Mouse (Mus musculus) forebrain, embryonic 13.5 days (tissue): ENCODE data around the gene Src. TPM values are rescaled to one million over a fixed set of nuclear protein-coding genes. Genes with fewer than 3 reads are reported as not detected.
"Not testable (repeated sequence)": the region's sequence is repeated elsewhere in the genome, so short reads cannot be mapped to it uniquely, and the experiment has no call there.

Experiments
- ATAC-seq: fragments of 200-750 bp; cut with Nextera tagmentation; 2 replicates; pipeline ENCODE4 v1.8.0; 2017
- H3K27ac ChIP-seq: fragments of 300-500 bp; sonication (generic); 2 replicates; pipeline ENCODE4 v1.5.1; 2015; ENCODE audit warnings: inconsistent platforms, mild to moderate bottlenecking, moderate library complexity
- H3K27me3 ChIP-seq: fragments of 300-500 bp; sonication (generic); 2 replicates; pipeline ENCODE4 v1.6.1; 2015; ENCODE audit warnings: mild to moderate bottlenecking, inconsistent platforms
- H3K36me3 ChIP-seq: fragments of 300-500 bp; sonication (generic); 2 replicates; pipeline ENCODE4 v1.6.1; 2015; ENCODE audit warnings: mild to moderate bottlenecking, inconsistent platforms; ENCODE audit not compliant: poor library complexity, severe bottlenecking
- H3K4me1 ChIP-seq: fragments of 300-500 bp; sonication (generic); 2 replicates; pipeline ENCODE4 v1.6.1; 2015; ENCODE audit warnings: inconsistent platforms
- H3K4me2 ChIP-seq: fragments of 300-500 bp; sonication (generic); 2 replicates; pipeline ENCODE4 v1.6.1; 2015; ENCODE audit warnings: inconsistent platforms, mild to moderate bottlenecking, moderate library complexity
- H3K4me3 ChIP-seq: fragments of 300-500 bp; sonication (generic); 2 replicates; pipeline ENCODE4 v1.5.1; 2015; ENCODE audit warnings: mild to moderate bottlenecking, inconsistent platforms
- H3K9ac ChIP-seq: fragments of 300-500 bp; sonication (generic); 2 replicates; pipeline ENCODE4 v1.6.1; 2015; ENCODE audit warnings: mild to moderate bottlenecking, inconsistent platforms
- H3K9me3 ChIP-seq: fragments of 300-500 bp; sonication (generic); replicated peaks from 2 replicates; pipeline ENCODE4 v1.6.1; 2016; ENCODE audit warnings: inconsistent platforms
- WGBS: fragments of 180-500 bp; shearing (Covaris S2); methylation state at CpG from one replicate; pipeline ENCODE4 v1.1.7; 2015; 5-methylcytosine and 5-hydroxymethylcytosine counted together
- polyA plus RNA-seq: library from polyadenylated mRNA; unstranded; fragments of >200 nt; fragmentation: Nextera tagmentation; extraction: Ambion mirVana; gene quantifications from 2 replicates; pipeline ENCODE4 v1.2.1, GENCODE M21; 2015

The Src gene
- polyA plus RNA-seq, 1 experiment from 2014 or later: 28.9 TPM

DNA sequence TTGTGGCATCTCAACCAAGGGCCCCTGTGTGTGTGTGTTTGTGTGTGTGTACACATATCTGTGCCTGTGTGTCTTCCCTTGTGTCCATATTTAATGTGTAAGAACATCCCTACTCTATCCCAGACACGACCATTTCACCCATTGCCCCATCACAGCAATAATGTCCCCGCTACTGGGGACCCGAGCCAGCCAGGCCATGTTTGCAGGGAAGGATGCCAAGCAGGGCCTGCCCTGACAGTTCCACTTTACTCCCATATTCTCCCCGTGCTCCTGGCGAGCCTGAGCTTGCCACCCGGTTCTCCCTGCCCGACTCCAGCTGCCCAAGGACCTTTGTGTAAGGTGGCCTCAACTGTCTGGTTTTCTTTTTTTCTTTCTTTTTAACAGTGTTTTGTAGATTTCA lies 53.0 kb downstream of the Src start:
- Histone ChIP-seq H3K4me2 (no peak overlapping the region), H3K4me3 (no peak overlapping the region), H3K9me3 (no peaks in the 10 kb centered on the region), H3K4me1 (peaks cover 62% of the 10 kb centered on the region), H3K36me3 (peaks cover 57% of the 10 kb centered on the region), H3K27me3 (no peaks in the 10 kb centered on the region), H3K27ac (peak overlapping the region; percentile 96), H3K9ac (peak overlapping the region; percentile 28)
- no peak for ATAC-seq
- 77% methylated on average over 7 of the region's 7 CpGs for WGBS

DNA sequence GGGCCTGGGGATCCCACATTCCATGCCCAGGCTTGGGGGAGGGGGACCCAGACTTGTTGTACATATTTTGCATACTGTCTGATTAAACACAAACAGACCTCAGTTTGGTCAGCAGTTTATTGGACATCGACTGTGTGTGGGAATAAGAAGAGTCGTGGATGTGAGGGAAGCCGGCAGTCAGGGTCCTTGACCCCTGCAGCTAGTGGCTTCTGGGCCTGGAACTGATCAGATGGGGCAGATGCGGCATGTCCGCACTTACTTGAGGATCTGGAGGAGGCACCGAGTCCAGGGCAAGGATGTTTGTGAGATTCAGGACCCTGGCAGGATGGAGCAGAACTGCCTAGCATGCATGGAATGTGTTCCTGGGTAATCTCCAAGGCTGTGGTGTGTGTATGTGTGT lies 53.5 kb downstream of the Src start:
- Histone ChIP-seq H3K9me3 (no peaks in the 10 kb centered on the region), H3K4me2 (no peak overlapping the region), H3K9ac (peak overlapping the region; percentile 28), H3K4me3 (no peak overlapping the region), H3K27ac (peak overlapping the region; percentile 96), H3K36me3 (peaks cover 53% of the 10 kb centered on the region), H3K4me1 (peaks cover 63% of the 10 kb centered on the region), H3K27me3 (no peaks in the 10 kb centered on the region)
- ATAC-seq: no peak
- 71% methylated on average over 6 of the region's 6 CpGs for WGBS

DNA sequence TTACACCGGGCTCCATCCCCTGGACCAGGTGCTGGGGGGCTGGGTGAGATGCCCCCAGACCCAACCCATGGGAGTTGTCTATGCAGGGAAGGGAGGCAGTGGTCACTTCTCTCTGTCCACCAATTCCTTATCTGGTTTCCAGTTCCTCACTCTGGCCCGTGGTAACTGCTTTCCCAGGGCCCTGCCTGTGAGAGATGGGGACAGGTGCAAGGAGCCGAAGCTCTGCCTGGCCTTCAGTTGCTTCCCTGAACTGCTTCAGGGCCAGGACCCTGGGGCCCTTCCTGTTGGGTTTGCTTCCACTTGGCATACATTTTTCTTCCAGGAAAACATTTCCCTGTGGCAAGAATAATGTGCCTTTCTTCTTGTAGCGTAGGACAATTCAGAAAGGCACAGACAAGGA lies 54.2 kb downstream of the Src start:
- no peaks in the 10 kb centered on the region for H3K9me3 ChIP-seq
- peaks cover 61% of the 10 kb centered on the region for H3K4me1 ChIP-seq
- 70% methylated on average over 4 of the region's 4 CpGs for WGBS
- no peak overlapping the region for H3K4me3 ChIP-seq
- no peaks in the 10 kb centered on the region for H3K27me3 ChIP-seq
- H3K9ac ChIP-seq: peak overlapping the region; percentile 41; the same call in 1 of the 2 replicates
- H3K36me3 ChIP-seq: peaks cover 45% of the 10 kb centered on the region
- H3K4me2 ChIP-seq: no peak overlapping the region
- ATAC-seq: no peak
- H3K27ac ChIP-seq: peak overlapping the region; percentile 96

DNA sequence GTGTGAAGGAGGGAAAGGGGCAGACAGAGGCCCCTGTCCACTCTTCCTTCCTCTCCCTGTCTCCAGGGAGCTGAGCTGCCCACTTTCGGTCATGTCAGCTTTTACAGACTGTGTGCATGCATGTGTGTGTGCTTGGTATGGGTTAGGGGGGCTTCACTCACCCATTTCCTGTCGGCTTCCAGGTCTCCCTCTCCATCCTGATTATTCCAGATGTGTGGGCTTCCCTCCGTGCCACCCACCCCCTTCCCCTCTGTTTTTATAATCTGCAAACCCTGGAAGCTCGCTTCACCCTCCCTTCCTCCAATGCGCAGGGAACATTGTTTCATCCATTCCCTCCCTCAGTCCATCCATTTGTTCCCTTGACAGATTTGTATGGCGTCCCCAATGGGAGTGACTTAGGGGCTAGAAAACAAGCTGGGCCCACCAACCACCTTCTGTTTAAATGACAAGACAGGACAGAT lies 56.1 kb downstream of the Src start:
- peak overlapping the region; percentile 96 for H3K27ac ChIP-seq
- H3K36me3 ChIP-seq: peaks cover 27% of the 10 kb centered on the region
- no peaks in the 10 kb centered on the region for H3K27me3 ChIP-seq
- peaks cover 71% of the 10 kb centered on the region for H3K4me1 ChIP-seq
- H3K4me3 ChIP-seq: no peak overlapping the region
- H3K9ac ChIP-seq: peak overlapping the region; percentile 52
- no peaks in the 10 kb centered on the region for H3K9me3 ChIP-seq
- no peak for ATAC-seq
- no peak overlapping the region for H3K4me2 ChIP-seq
- WGBS: 27% methylated on average over 6 of the region's 6 CpGs

- 11% methylated on average over 13 of the region's 13 CpGs for WGBS
- H3K9ac ChIP-seq: peak overlapping the region; percentile 52
- H3K36me3 ChIP-seq: peaks cover 13% of the 10 kb centered on the region
- peak overlapping the region; percentile 17 for H3K4me2 ChIP-seq
- no peak overlapping the region for H3K4me3 ChIP-seq
- H3K4me1 ChIP-seq: peaks cover 80% of the 10 kb centered on the region
- peak overlapping the region; percentile 96 for H3K27ac ChIP-seq
- peak; percentile 62 for ATAC-seq
- no peaks in the 10 kb centered on the region for H3K27me3 ChIP-seq
- H3K9me3 ChIP-seq: no peaks in the 10 kb centered on the region
Observed at GRCm38 (mm10) chr2:157475437-157476379, 57.5 kb downstream of the Src start.

DNA sequence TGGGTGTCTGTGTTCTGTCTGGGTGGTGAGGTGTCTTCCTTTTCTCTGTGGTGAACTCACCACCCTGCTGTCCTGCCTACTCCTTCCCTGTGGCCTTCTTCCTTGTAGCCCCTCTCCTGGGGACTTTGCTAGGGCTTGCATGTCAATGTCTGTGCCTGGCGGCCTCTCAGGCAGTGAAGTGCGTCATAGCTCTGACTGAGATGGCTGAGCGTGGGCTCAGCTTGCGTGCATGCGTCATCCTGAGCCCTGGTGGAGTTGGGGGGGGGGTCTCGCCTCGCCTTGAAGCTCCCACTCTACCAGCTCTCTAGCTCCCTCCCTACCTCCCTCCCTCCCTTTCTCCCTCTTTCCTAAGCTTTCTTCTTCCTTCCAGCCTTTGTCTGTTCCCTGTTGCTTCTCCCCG lies 60.4 kb downstream of the Src start:
- no peaks in the 10 kb centered on the region for H3K9me3 ChIP-seq
- H3K36me3 ChIP-seq: no peaks in the 10 kb centered on the region
- H3K9ac ChIP-seq: no peak overlapping the region
- H3K4me3 ChIP-seq: no peak overlapping the region
- peaks cover 82% of the 10 kb centered on the region for H3K4me1 ChIP-seq
- H3K27me3 ChIP-seq: no peaks in the 10 kb centered on the region
- WGBS: 59% methylated on average over 8 of the region's 8 CpGs
- no peak for ATAC-seq
- H3K27ac ChIP-seq: peak overlapping the region; percentile 7; the same call in 1 of the 2 replicates
- no peak overlapping the region for H3K4me2 ChIP-seq

- peaks cover 74% of the 10 kb centered on the region for H3K4me1 ChIP-seq
- H3K9ac ChIP-seq: no peak overlapping the region
- H3K4me2 ChIP-seq: no peak overlapping the region
- no peaks in the 10 kb centered on the region for H3K36me3 ChIP-seq
- H3K27ac ChIP-seq: peak overlapping the region; percentile 40
- H3K27me3 ChIP-seq: no peaks in the 10 kb centered on the region
- ATAC-seq: no peak
- WGBS: 58% methylated on average over 15 of the region's 15 CpGs
- H3K4me3 ChIP-seq: no peak overlapping the region
- no peaks in the 10 kb centered on the region for H3K9me3 ChIP-seq
Observed at GRCm38 (mm10) chr2:157479858-157480568, 61.8 kb downstream of the Src start.

DNA sequence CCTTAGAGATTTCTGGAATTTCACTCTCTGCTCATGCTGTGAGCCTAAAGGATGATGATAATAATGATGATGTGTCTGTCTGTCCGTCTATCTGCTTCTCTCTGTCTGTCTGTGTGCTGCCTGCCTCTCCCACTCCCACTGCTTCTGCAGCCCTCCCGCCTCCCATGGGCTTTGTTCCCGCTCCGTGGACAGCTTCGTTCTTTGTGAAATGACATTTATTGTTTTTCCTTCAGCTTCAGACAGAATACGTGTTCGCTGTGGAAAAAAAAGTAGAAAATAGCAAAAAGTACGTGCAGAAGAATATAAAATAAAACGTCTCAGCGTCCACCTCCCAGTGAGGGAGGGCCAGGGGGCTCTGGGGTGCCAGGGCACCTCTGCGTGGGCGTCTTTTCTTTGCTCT lies 64.5 kb downstream of the Src start:
- Histone ChIP-seq H3K4me3 (no peak overlapping the region), H3K27ac (peak overlapping the region; percentile 81), H3K9me3 (no peaks in the 10 kb centered on the region), H3K27me3 (no peaks in the 10 kb centered on the region), H3K4me1 (peaks cover 67% of the 10 kb centered on the region), H3K9ac (peak overlapping the region; percentile 63), H3K36me3 (no peaks in the 10 kb centered on the region), H3K4me2 (0 out of 2 replicates have a peak overlapping the region, but pooled peaks have one; percentile 2)
- no peak for ATAC-seq
- 22% methylated on average over 12 of the region's 12 CpGs for WGBS

GRCm38 (mm10) chr2:157486559-157486958 lies 68.3 kb downstream of the Src start:
- WGBS: 71% methylated on average over 5 of the region's 5 CpGs
- not testable (repeated sequence) for H3K4me3 ChIP-seq, H3K9me3 ChIP-seq, H3K4me2 ChIP-seq, H3K27me3 ChIP-seq, H3K9ac ChIP-seq, H3K36me3 ChIP-seq, ATAC-seq
- Histone ChIP-seq H3K4me1 (peaks cover 46% of the 10 kb centered on the region), H3K27ac (peak overlapping the region; percentile 96)

- Histone ChIP-seq H3K27ac (peak overlapping the region; percentile 96), H3K9me3 (no peaks in the 10 kb centered on the region), H3K4me1 (peaks cover 40% of the 10 kb centered on the region), H3K27me3 (no peaks in the 10 kb centered on the region), H3K9ac (peak overlapping the region; percentile 43), H3K36me3 (no peaks in the 10 kb centered on the region), H3K4me2 (peak overlapping the region; percentile 22; the same call in 1 of the 2 replicates), H3K4me3 (no peak overlapping the region)
- peak; percentile 9; the same call in 1 of the 2 replicates for ATAC-seq
- 15% methylated on average over 7 of the region's 7 CpGs for WGBS
Observed at GRCm38 (mm10) chr2:157486981-157487656, 68.9 kb downstream of the Src start.

DNA sequence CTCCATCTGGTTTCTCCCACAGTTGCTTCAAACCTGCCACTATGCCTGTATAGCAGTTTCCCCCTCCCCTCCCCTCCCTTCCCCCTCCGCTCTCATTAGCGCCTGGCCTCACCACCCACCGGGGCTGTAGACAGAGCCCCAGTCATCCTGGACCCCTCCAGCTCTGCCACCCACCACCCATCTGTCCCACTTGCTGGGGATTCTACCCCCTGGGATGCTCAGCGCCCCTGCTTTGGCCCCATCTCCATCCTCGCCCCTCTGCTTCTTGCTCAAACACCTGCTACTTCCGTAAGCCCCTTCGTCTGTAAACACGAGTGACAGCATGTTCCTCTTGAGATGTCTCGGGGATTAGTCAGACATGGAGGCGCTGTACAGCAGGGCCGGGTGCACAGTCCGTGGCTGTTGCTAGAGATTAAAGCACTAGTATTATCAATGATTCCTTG lies 69.5 kb downstream of the Src start:
- 11% methylated on average over 12 of the region's 12 CpGs for WGBS
- peak overlapping the region; percentile 96 for H3K27ac ChIP-seq
- H3K27me3 ChIP-seq: no peaks in the 10 kb centered on the region
- peak; percentile 79 for ATAC-seq
- H3K9ac ChIP-seq: peak overlapping the region; percentile 43
- no peaks in the 10 kb centered on the region for H3K9me3 ChIP-seq
- H3K36me3 ChIP-seq: no peaks in the 10 kb centered on the region
- peak overlapping the region; percentile 22 for H3K4me2 ChIP-seq
- peaks cover 34% of the 10 kb centered on the region for H3K4me1 ChIP-seq
- H3K4me3 ChIP-seq: no peak overlapping the region
